Comparison of ENCODE assay signal across 8 mouse cellular contexts in the genomic region with DNA sequence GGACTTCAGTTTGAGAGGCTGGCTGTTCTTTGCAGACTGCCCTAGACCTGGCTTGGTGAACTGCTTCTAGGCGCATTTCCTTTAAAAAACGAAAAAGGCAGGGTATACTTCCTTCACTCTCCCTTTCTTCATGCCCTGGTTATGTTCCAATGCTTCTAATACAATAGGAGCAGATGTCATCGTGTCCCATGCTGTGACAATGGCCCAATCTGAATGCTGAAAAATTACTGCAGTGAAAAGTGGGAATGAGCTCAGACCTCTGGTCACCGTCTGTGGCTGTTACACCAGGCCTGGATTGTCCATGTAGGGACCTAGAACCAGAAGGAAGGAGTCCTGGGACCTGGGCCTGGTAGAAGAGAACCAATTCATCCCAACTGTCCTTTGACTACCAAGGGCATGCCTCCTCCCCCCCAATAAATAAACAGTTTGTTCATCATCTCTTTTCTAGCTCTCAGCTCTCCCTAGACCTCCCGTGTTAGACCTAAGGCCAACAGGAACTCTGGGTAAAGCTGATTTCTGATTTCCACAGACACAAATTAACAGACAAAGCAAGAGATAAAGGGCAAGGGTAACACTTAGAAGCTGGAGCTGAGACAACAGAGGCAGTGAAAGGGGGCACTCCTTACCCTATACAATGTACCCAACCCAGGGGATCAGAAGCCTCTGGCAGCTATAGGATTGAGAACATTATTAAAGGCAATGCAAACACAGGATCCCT. TPM values are rescaled to one million over a fixed set of nuclear protein-coding genes. Genes with fewer than 3 reads are reported as not detected.
DNase-seq lines count a peak whose midpoint lies in the region; ATAC-seq lines count a peak whose summit lies in the region.

No protein-coding gene starts in this region.

- no peaks in the 10 kb centered on the region for H3K36me3 ChIP-seq in neural tube, embryonic 13.5 days
- no peaks in the 10 kb centered on the region for H3K36me3 ChIP-seq in limb, embryonic 10.5 days
- H3K36me3 ChIP-seq in stomach, embryonic 16.5 days (ENCODE audit: control insufficient read depth, insufficient read depth, low read length), result no peaks in the 10 kb centered on the region

- intact Hi-C loops in heart, postnatal 14 days (cut with DNase I), result no loop called here
- intact Hi-C loops in left cerebral cortex, postnatal 10 days (cut with DNase I), result no loop called here

- DNase-seq in heart, adult 11 months, result peak; percentile 86
- DNase-seq in heart, postnatal 14 days, result no peak
- no peak for DNase-seq in neural tube, embryonic 10.5 days (ENCODE audit: extremely low spot score, low spot score)
- no peak for DNase-seq in limb, embryonic 10.5 days (ENCODE audit: low spot score)
- DNase-seq in left cerebral cortex, postnatal 10 days (ENCODE audit: extremely low spot score in 1 of 2, low spot score in 2 of 2), result no peak
- no peak for DNase-seq in layer of hippocampus, adult 9-11 months

- no peaks in the 10 kb centered on the region for H3K27me3 ChIP-seq in neural tube, embryonic 13.5 days
- H3K27me3 ChIP-seq in limb, embryonic 10.5 days (ENCODE audit: low read depth, poor library complexity, severe bottlenecking), result no peaks in the 10 kb centered on the region
- H3K27me3 ChIP-seq in stomach, embryonic 16.5 days (ENCODE audit: control insufficient read depth, insufficient read depth, low read length), result no peaks in the 10 kb centered on the region

- no peaks in the 10 kb centered on the region for H3K9me3 ChIP-seq in neural tube, embryonic 13.5 days
- no peaks in the 10 kb centered on the region for H3K9me3 ChIP-seq in limb, embryonic 10.5 days (replicated peaks)
- no peaks in the 10 kb centered on the region for H3K9me3 ChIP-seq in stomach, embryonic 16.5 days (replicated peaks; ENCODE audit: control insufficient read depth, low read length)

- no peak overlapping the region for H3K4me3 ChIP-seq in neural tube, embryonic 13.5 days
- H3K4me3 ChIP-seq in limb, embryonic 10.5 days, result no peak overlapping the region
- H3K4me3 ChIP-seq in stomach, embryonic 16.5 days (replicated peaks; ENCODE audit: low read length), result no peak overlapping the region

- 80% methylated on average over 5 of the region's 5 CpGs for WGBS in neural tube, embryonic 13.5 days
- WGBS in limb, embryonic 10.5 days, result 89% methylated on average over 5 of the region's 5 CpGs
- 73% methylated on average over 5 of the region's 5 CpGs for WGBS in stomach, embryonic 16.5 days

- H3K4me1 ChIP-seq in neural tube, embryonic 13.5 days (replicated peaks), result peaks cover 61% of the 10 kb centered on the region
- peaks cover 58% of the 10 kb centered on the region for H3K4me1 ChIP-seq in limb, embryonic 10.5 days
- H3K4me1 ChIP-seq in stomach, embryonic 16.5 days (ENCODE audit: control insufficient read depth, insufficient read depth, low read length), result peaks cover 50% of the 10 kb centered on the region

- ATAC-seq in neural tube, embryonic 13.5 days (ENCODE audit: low read depth), result no peak
- ATAC-seq in stomach, embryonic 16.5 days (ENCODE audit: insufficient read depth, low FRiP score), result no peak

- no peak overlapping the region for H3K9ac ChIP-seq in neural tube, embryonic 13.5 days
- no peak overlapping the region for H3K9ac ChIP-seq in stomach, embryonic 16.5 days (ENCODE audit: low read length)

- peak overlapping the region; percentile 43; the same call in 1 of the 2 replicates for H3K27ac ChIP-seq in neural tube, embryonic 13.5 days (replicated peaks)
- peak overlapping the region; percentile 8; the same call in 1 of the 2 replicates for H3K27ac ChIP-seq in limb, embryonic 10.5 days
- H3K27ac ChIP-seq in stomach, embryonic 16.5 days (ENCODE audit: low read length), result peak overlapping the region; percentile 63

- H3K4me2 ChIP-seq in neural tube, embryonic 13.5 days, result no peak overlapping the region
- no peak overlapping the region for H3K4me2 ChIP-seq in stomach, embryonic 16.5 days (ENCODE audit: low read depth, low read length)

RNA-seq across cellular contexts. Expression of a gene that starts 8.7 kb away (rescaled TPM):
- not detected for total RNA-seq in heart, postnatal 14 days (2021)
- 0.20 TPM in 1 of 2 replicates, not detected in the other for polyA plus RNA-seq in neural tube, embryonic 13.5 days (2015; fragmentation: Nextera tagmentation; extraction: Ambion mirVana)
- polyA plus RNA-seq in limb, embryonic 10.5 days (2016; fragmentation: Nextera tagmentation; extraction: Ambion mirVana), result not detected in 2 replicates
- not detected in 2 replicates for polyA plus RNA-seq in stomach, embryonic 16.5 days (2015; fragmentation: Nextera tagmentation; extraction: Ambion mirVana)
- not detected for total RNA-seq in left cerebral cortex, postnatal 10 days (2021)

RNA-seq across cellular contexts. Expression of a gene that starts 30.8 kb away (rescaled TPM):
- total RNA-seq in heart, postnatal 14 days (2021), result 10 to 100 TPM; 93.5 to 97.3 TPM
- polyA plus RNA-seq in neural tube, embryonic 13.5 days (2015; fragmentation: Nextera tagmentation; extraction: Ambion mirVana), result 28.1 and 32.5 TPM in 2 replicates
- polyA plus RNA-seq in limb, embryonic 10.5 days (2016; fragmentation: Nextera tagmentation; extraction: Ambion mirVana), result 17.2 and 17.9 TPM in 2 replicates
- polyA plus RNA-seq in stomach, embryonic 16.5 days (2015; fragmentation: Nextera tagmentation; extraction: Ambion mirVana), result 29.1 and 30.8 TPM in 2 replicates
- total RNA-seq in left cerebral cortex, postnatal 10 days (2021), result 100 to 1,000 TPM; 148 to 154 TPM

Comparison
In these comparisons a context has a peak if more than half of its experiments do, and no peak if none do; other contexts are left out.
1. H3K27ac ChIP-seq: peak in every context shown above with its lines; median percentile 63 in stomach, embryonic 16.5 days; 43 in neural tube, embryonic 13.5 days; 8 in limb, embryonic 10.5 days.